Mouse (Mus musculus): Measurements from ENCODE around the gene Pomgnt2. TPM values are rescaled to one million over a fixed set of nuclear protein-coding genes. Genes with fewer than 3 reads are reported as not detected.
"Not testable (repeated sequence)": the region's sequence is repeated elsewhere in the genome, so short reads cannot be mapped to it uniquely, and the experiment has no call there.

Gene Pomgnt2
- total and polyA plus RNA-seq, 3 experiments, result 0.22 TPM; not detected in 2

- no peak overlapping the region for H3K4me3 ChIP-seq (ENCODE audit: low read depth, low read length)
- H3K9me3 ChIP-seq (replicated peaks), result no peaks in the 10 kb centered on the region
- H3K4me1 ChIP-seq (ENCODE audit: insufficient read depth, low read depth, low read length), result no peaks in the 10 kb centered on the region
- ATAC-seq (ENCODE audit: extremely low read depth, insufficient number of reproducible peaks, low FRiP score, poor library complexity, severe bottlenecking), result no peak
- DNase-seq (ENCODE audit: low spot score), result no peak
- H3K36me3 ChIP-seq (replicated peaks), result no peaks in the 10 kb centered on the region
- H3K27me3 ChIP-seq (ENCODE audit: insufficient read depth, low read length), result peaks cover 2% of the 10 kb centered on the region; the same call in 1 of the 2 replicates
- no peak for TF ChIP-seq CTCF (IDR thresholded peaks at IDR 0.05; ENCODE audit: low read depth, low read length)
Observed at GRCm38 (mm10) chr9:122024419-122024818, 27.5 kb upstream of the Pomgnt2 start.

- Histone ChIP-seq H3K36me3 (replicated peaks) (no peaks in the 10 kb centered on the region), H3K9me3 (replicated peaks) (no peaks in the 10 kb centered on the region), H3K4me3 (ENCODE audit: low read depth, low read length) (no peak overlapping the region), H3K4me1 (ENCODE audit: insufficient read depth, low read depth, low read length) (no peaks in the 10 kb centered on the region), H3K27me3 (ENCODE audit: insufficient read depth, low read length) (peaks cover 6% of the 10 kb centered on the region)
- TF ChIP-seq TAL1 (conservative IDR thresholded peaks at IDR 0.05; ENCODE audit: low read depth, low read length) (no peak), POLR2AphosphoS5 (IDR thresholded peaks at IDR 0.05; ENCODE audit: insufficient replicate concordance, low read depth, low read length) (no peak), GATA1 (IDR thresholded peaks at IDR 0.05; ENCODE audit: borderline replicate concordance, low read length) (no peak), CTCF (IDR thresholded peaks at IDR 0.05; ENCODE audit: low read depth, low read length) (no peak), GATA2 (IDR thresholded peaks at IDR 0.05; ENCODE audit: borderline replicate concordance, low read depth, low read length) (no peak)
- ATAC-seq (ENCODE audit: extremely low read depth, insufficient number of reproducible peaks, low FRiP score, poor library complexity, severe bottlenecking), result no peak
- DNase-seq (ENCODE audit: low spot score), result no peak
Observed at GRCm38 (mm10) chr9:122023873-122024272, 27.0 kb upstream of the Pomgnt2 start.

- DNase-seq (ENCODE audit: low spot score) (no peak), ATAC-seq (ENCODE audit: extremely low read depth, insufficient number of reproducible peaks, low FRiP score, poor library complexity, severe bottlenecking) (no peak)
- H3K4me3 ChIP-seq (ENCODE audit: low read depth, low read length), result no peak overlapping the region
Observed at GRCm38 (mm10) chr9:122022776-122023175, 25.9 kb upstream of the Pomgnt2 start.

GRCm38 (mm10) chr9:122021581-122021980, 24.7 kb upstream of the Pomgnt2 start:
- ATAC-seq (ENCODE audit: extremely low read depth, insufficient number of reproducible peaks, low FRiP score, poor library complexity, severe bottlenecking), result no peak
- no peak for TF ChIP-seq POLR2AphosphoS5 (IDR thresholded peaks at IDR 0.05; ENCODE audit: insufficient replicate concordance, low read depth, low read length)
- no peak for TF ChIP-seq CTCF (IDR thresholded peaks at IDR 0.05; ENCODE audit: low read depth, low read length)
- TF ChIP-seq TAL1 (conservative IDR thresholded peaks at IDR 0.05; ENCODE audit: low read depth, low read length), result no peak
- TF ChIP-seq GATA2 (IDR thresholded peaks at IDR 0.05; ENCODE audit: borderline replicate concordance, low read depth, low read length), result no peak
- no peak for TF ChIP-seq GATA1 (IDR thresholded peaks at IDR 0.05; ENCODE audit: borderline replicate concordance, low read length)
- no peak for DNase-seq (ENCODE audit: low spot score)
- Histone ChIP-seq H3K9me3 (replicated peaks) (no peaks in the 10 kb centered on the region), H3K4me1 (ENCODE audit: insufficient read depth, low read depth, low read length) (no peaks in the 10 kb centered on the region), H3K4me3 (ENCODE audit: low read depth, low read length) (no peak overlapping the region), H3K36me3 (replicated peaks) (no peaks in the 10 kb centered on the region), H3K27me3 (ENCODE audit: insufficient read depth, low read length) (peaks cover 6% of the 10 kb centered on the region)

More at GRCm38 (mm10) chr9:122022776-122023175, 25.9 kb upstream of the Pomgnt2 start:
- H3K9me3 ChIP-seq (replicated peaks), result no peaks in the 10 kb centered on the region
- H3K27me3 ChIP-seq (ENCODE audit: insufficient read depth, low read length), result peaks cover 6% of the 10 kb centered on the region
- no peaks in the 10 kb centered on the region for H3K36me3 ChIP-seq (replicated peaks)
- TF ChIP-seq GATA2 (IDR thresholded peaks at IDR 0.05; ENCODE audit: borderline replicate concordance, low read depth, low read length) (no peak), GATA1 (IDR thresholded peaks at IDR 0.05; ENCODE audit: borderline replicate concordance, low read length) (no peak), POLR2AphosphoS5 (IDR thresholded peaks at IDR 0.05; ENCODE audit: insufficient replicate concordance, low read depth, low read length) (no peak), TAL1 (conservative IDR thresholded peaks at IDR 0.05; ENCODE audit: low read depth, low read length) (no peak), CTCF (IDR thresholded peaks at IDR 0.05; ENCODE audit: low read depth, low read length) (no peak)
- H3K4me1 ChIP-seq (ENCODE audit: insufficient read depth, low read depth, low read length), result no peaks in the 10 kb centered on the region

GRCm38 (mm10) chr9:122021171-122021570, 24.3 kb upstream of the Pomgnt2 start:
- not testable (repeated sequence) for H3K4me1 ChIP-seq (ENCODE audit: insufficient read depth, low read depth, low read length); H3K9me3 ChIP-seq (replicated peaks); ATAC-seq (ENCODE audit: extremely low read depth, insufficient number of reproducible peaks, low FRiP score, poor library complexity, severe bottlenecking); DNase-seq (ENCODE audit: low spot score); H3K4me3 ChIP-seq (ENCODE audit: low read depth, low read length); H3K36me3 ChIP-seq (replicated peaks); H3K27me3 ChIP-seq (ENCODE audit: insufficient read depth, low read length)

- DNase-seq (ENCODE audit: low spot score) (no peak), ATAC-seq (ENCODE audit: extremely low read depth, insufficient number of reproducible peaks, low FRiP score, poor library complexity, severe bottlenecking) (no peak)
- peaks cover 10% of the 10 kb centered on the region for H3K27me3 ChIP-seq (ENCODE audit: insufficient read depth, low read length)
- no peak overlapping the region for H3K4me3 ChIP-seq (ENCODE audit: low read depth, low read length)
- H3K4me1 ChIP-seq (ENCODE audit: insufficient read depth, low read depth, low read length), result no peaks in the 10 kb centered on the region
- H3K9me3 ChIP-seq (replicated peaks), result no peaks in the 10 kb centered on the region
- no peaks in the 10 kb centered on the region for H3K36me3 ChIP-seq (replicated peaks)
- no peak for TF ChIP-seq GATA1 (IDR thresholded peaks at IDR 0.05; ENCODE audit: borderline replicate concordance, low read length)
Observed at GRCm38 (mm10) chr9:122020321-122020720, 23.4 kb upstream of the Pomgnt2 start.

GRCm38 (mm10) chr9:122018782-122019395, 22.0 kb upstream of the Pomgnt2 start:
- ATAC-seq (ENCODE audit: extremely low read depth, insufficient number of reproducible peaks, low FRiP score, poor library complexity, severe bottlenecking), result no peak; the same call in 1 of the 2 replicates
- no peak for DNase-seq (ENCODE audit: low spot score)
- Histone ChIP-seq H3K4me1 (ENCODE audit: insufficient read depth, low read depth, low read length) (no peaks in the 10 kb centered on the region), H3K9me3 (replicated peaks) (no peaks in the 10 kb centered on the region), H3K27me3 (ENCODE audit: insufficient read depth, low read length) (peaks cover 10% of the 10 kb centered on the region), H3K4me3 (ENCODE audit: low read depth, low read length) (no peak overlapping the region), H3K36me3 (replicated peaks) (no peaks in the 10 kb centered on the region)
- no peak for TF ChIP-seq TAL1 (conservative IDR thresholded peaks at IDR 0.05; ENCODE audit: low read depth, low read length)

Measured in G1E (cell line).